Mouse (Mus musculus): ENCODE data around the gene Gzmb. TPM values are rescaled to one million over a fixed set of nuclear protein-coding genes. Genes with fewer than 3 reads are reported as not detected.
"Not testable (repeated sequence)": the region's sequence is repeated elsewhere in the genome, so short reads cannot be mapped to it uniquely, and the experiment has no call there.

Gzmb gene
- 0.91 and 2.1 TPM in 2 replicates for total RNA-seq (2017)

GRCm38 (mm10) chr14:56262153-56262552, at the start of gene Gzmb:
TSS of gene Gzmb (minus strand) at chr14:56262260.
- ATAC-seq (replicated peaks; ENCODE audit: low read depth, poor library complexity, severe bottlenecking): peak; percentile 95

- not testable (repeated sequence) for ATAC-seq (replicated peaks; ENCODE audit: low read depth, poor library complexity, severe bottlenecking)
Measured at GRCm38 (mm10) chr14:56311801-56312200, 49.7 kb upstream of the Gzmb start.

GRCm38 (mm10) chr14:56310238-56310637, 48.2 kb upstream of the Gzmb start:
- no peak for ATAC-seq (replicated peaks; ENCODE audit: low read depth, poor library complexity, severe bottlenecking)

DNA sequence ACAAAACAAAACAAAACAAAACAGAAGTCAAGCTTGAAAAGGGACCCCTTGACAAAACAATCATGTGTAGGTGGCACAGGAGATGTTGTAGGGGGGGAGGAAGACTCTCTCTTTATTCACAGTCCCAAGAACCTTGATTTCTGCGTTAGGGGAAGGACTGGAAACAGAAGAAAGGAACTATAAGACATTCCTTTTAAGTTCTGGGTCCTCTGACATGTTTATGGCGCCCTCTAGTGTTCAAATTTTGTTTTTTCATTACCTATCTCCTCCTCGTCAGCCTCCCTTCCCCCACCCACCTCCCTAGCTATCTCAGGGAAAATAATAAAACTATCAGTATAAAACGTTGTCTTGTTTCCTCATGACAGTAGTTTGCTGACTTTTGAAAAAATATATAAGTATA, 42.1 kb upstream of the Gzmb start:
- ATAC-seq (replicated peaks; ENCODE audit: low read depth, poor library complexity, severe bottlenecking): peak; percentile 96

DNA sequence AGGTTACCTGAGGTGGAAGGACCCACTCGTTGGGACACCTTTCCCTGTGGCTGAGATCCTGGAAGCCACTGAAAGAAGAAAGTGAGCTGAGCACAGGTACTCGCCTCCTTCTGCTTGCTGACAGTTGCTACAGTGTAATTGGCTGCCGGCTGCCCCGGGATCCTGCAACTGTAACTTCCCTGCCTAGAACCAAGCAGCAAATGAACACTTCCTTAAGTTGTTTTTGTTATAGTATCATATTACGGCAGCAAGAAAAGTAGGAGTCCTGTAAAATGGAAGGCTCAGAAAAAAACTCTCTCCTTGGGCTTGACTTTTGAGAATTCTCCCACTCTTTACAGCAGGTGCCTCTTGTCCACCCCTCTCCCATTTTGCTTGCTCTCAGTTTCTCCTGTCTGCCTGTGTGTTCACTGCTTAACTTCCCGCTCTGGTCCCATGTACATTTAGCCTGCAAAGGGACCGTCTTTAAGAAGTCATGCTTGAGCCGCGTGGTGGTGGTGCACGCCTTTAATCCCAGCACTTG, 41.5 kb upstream of the Gzmb start:
- ATAC-seq (replicated peaks; ENCODE audit: low read depth, poor library complexity, severe bottlenecking): 0 out of 2 replicates have a peak, but pooled peaks have one; percentile 39

- ATAC-seq (replicated peaks; ENCODE audit: low read depth, poor library complexity, severe bottlenecking): no peak
Measured at GRCm38 (mm10) chr14:56302091-56302490, 40.0 kb upstream of the Gzmb start.

- no peak for ATAC-seq (replicated peaks; ENCODE audit: low read depth, poor library complexity, severe bottlenecking)
Measured at GRCm38 (mm10) chr14:56296786-56297185, 34.7 kb upstream of the Gzmb start.

- no peak for ATAC-seq (replicated peaks; ENCODE audit: low read depth, poor library complexity, severe bottlenecking)
Measured at GRCm38 (mm10) chr14:56296106-56296505, 34.0 kb upstream of the Gzmb start.

- ATAC-seq (replicated peaks; ENCODE audit: low read depth, poor library complexity, severe bottlenecking): no peak
Measured at GRCm38 (mm10) chr14:56293146-56293545, 31.1 kb upstream of the Gzmb start.

- ATAC-seq (replicated peaks; ENCODE audit: low read depth, poor library complexity, severe bottlenecking): no peak
Measured at GRCm38 (mm10) chr14:56288651-56289050, 26.6 kb upstream of the Gzmb start.

GRCm38 (mm10) chr14:56287806-56288205, 25.7 kb upstream of the Gzmb start:
- ATAC-seq (replicated peaks; ENCODE audit: low read depth, poor library complexity, severe bottlenecking): no peak

DNA sequence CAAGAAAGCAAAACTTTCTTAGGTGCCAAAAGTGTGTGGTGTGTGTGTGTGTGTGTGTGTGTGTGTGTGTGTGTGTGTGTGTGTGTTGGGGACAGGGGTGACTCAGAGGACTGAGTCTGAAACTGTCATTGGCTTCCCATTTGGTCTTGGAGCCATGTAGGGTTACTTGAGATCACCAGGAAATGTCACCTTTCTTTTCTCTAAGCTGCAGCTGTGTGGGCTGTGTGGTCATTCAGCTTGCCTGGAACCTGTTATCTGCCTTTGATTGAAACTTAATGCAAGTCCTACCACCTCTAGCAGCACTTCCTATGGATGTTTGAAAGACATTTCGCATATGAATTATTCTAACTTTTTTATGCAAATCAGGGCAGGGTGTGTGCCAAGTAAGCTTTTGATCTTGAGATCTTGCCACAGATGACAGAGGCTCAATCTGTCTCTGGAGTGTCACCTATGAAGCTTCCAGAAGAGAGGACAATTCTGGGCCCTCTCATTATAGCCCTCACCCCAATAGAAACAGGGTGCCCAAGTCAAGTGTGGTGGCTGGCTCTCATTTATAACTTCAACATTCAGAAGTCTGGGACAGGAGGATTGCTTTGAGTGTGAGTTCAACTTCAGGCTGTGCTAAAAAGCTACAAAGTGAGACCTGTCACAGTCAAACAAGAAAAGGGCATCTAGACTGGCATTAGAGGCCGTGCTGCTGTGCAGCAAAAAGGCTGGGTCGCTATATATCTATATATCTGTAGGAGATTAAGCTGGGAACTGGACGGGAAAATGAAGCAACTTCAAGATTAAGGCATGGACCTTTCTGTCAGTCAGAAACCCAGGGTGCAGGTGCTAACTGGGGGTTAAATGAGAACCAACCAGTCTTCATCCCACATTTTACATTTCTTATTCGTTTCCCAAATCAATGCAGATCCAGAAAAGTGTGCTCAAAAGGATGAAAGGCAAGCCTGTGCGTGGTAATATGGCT, 22.6 kb upstream of the Gzmb start:
- ATAC-seq (replicated peaks; ENCODE audit: low read depth, poor library complexity, severe bottlenecking): no peak

DNA sequence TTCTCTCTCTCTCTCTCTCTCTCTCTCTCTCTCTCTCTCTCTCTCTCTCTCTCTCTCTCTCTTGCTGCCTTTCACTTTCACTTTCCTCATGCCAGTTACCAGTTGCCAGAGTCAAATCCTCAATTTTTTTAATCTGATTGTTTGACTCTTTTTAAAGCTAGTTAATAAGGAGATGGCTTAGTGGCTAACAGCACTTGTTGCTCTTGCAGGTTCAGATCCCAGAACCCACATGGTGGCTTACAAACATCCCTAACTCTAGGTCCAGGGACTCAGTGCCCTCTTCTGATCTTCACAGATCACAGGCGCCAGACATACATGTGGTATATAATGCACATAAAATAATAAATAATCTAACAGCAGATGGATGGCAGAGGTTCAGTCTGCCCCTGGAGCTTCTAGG, 21.8 kb upstream of the Gzmb start:
- ATAC-seq (replicated peaks; ENCODE audit: low read depth, poor library complexity, severe bottlenecking): no peak

- ATAC-seq (replicated peaks; ENCODE audit: low read depth, poor library complexity, severe bottlenecking): no peak
Measured at GRCm38 (mm10) chr14:56281090-56281489, 19.0 kb upstream of the Gzmb start.

- not testable (repeated sequence) for ATAC-seq (replicated peaks; ENCODE audit: low read depth, poor library complexity, severe bottlenecking)
Measured at GRCm38 (mm10) chr14:56278691-56279090, 16.6 kb upstream of the Gzmb start.

- ATAC-seq (replicated peaks; ENCODE audit: low read depth, poor library complexity, severe bottlenecking): not testable (repeated sequence)
Measured at GRCm38 (mm10) chr14:56276096-56276495, 14.0 kb upstream of the Gzmb start.

DNA sequence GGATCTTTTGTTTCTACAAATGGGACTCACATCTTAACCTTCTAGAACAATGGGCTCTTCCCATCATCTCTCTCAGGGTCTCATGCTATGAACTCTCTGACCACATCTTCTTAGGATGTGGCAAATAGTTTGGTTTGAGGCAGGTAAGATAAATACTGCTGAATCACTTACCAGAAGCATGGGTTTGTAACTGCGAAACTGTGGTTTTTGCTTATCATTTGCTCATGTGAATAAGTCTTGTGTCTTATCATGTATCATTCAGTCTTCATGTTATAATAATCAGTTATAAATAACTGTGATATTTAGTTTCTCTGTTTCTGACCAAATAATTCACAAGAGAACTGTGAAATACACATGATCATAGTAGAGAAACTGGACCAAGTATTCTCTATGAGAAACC, 4.0 kb upstream of the Gzmb start:
- 0 out of 2 replicates have a peak, but pooled peaks have one; percentile 31 for ATAC-seq (replicated peaks; ENCODE audit: low read depth, poor library complexity, severe bottlenecking)

- ATAC-seq (replicated peaks; ENCODE audit: low read depth, poor library complexity, severe bottlenecking): peak; percentile 68
Measured at GRCm38 (mm10) chr14:56240409-56240808, 21.7 kb downstream of the Gzmb start.

- ATAC-seq (replicated peaks; ENCODE audit: low read depth, poor library complexity, severe bottlenecking): no peak
Measured at GRCm38 (mm10) chr14:56234556-56234955, 27.5 kb downstream of the Gzmb start, which contains the start of gene Gzmc. TSS of gene Gzmc (minus strand) at chr14:56234656.

GRCm38 (mm10) chr14:56211317-56211716, 50.7 kb downstream of the Gzmb start, which contains the start of gene Gzmf:
TSS of gene Gzmf (minus strand) at chr14:56211417.
- ATAC-seq (replicated peaks; ENCODE audit: low read depth, poor library complexity, severe bottlenecking): no peak

Measured in common myeloid progenitor, adult 5-6 weeks (primary cell).